Mouse (Mus musculus): ENCODE results near the gene Gm10486. TPM values are rescaled to one million over a fixed set of nuclear protein-coding genes. Genes with fewer than 3 reads are reported as not detected.
"Not testable (repeated sequence)": the region's sequence is repeated elsewhere in the genome, so short reads cannot be mapped to it uniquely, and the experiment has no call there.

The Gm10486 gene
- polyA plus RNA-seq (2015; fragmentation: Nextera tagmentation; extraction: Ambion mirVana): not detected in 2 replicates

GRCm38 (mm10) chrX:35067084-35067483 lies at the start of gene Gm10486:
Gm10486 (plus strand) TSS chrX:35067384.
- H3K9ac ChIP-seq; H3K27ac ChIP-seq; H3K4me1 ChIP-seq; H3K4me2 ChIP-seq (replicated peaks); H3K4me3 ChIP-seq; H3K27me3 ChIP-seq; H3K9me3 ChIP-seq; ATAC-seq (ENCODE audit: low FRiP score, low read depth); H3K36me3 ChIP-seq: not testable (repeated sequence)
- no CpG with 5 or more reads among the region's 6 CpGs for WGBS
